Mouse (Mus musculus) liver, embryonic 13.5 days (tissue): ENCODE results near the gene Lrrc32. TPM values are rescaled to one million over a fixed set of nuclear protein-coding genes. Genes with fewer than 3 reads are reported as not detected.

ENCODE experiments used
- ATAC-seq: fragments of 200-750 bp; cut with Nextera tagmentation; 2 replicates; pipeline ENCODE4 v1.8.0; 2017; ENCODE audit warnings: low read depth, mild to moderate bottlenecking, moderate number of reproducible peaks, moderate library complexity
- DNase-seq: peaks from one replicate; pipeline ENCODE4 v3.0.0; 2022
- H3K27ac ChIP-seq: fragments of 300-500 bp; sonication (generic); 2 replicates; pipeline ENCODE4 v1.5.1; 2015; ENCODE audit warnings: moderate library complexity, mild to moderate bottlenecking, inconsistent platforms
- H3K27me3 ChIP-seq: fragments of 300-500 bp; sonication (generic); 2 replicates; pipeline ENCODE4 v1.6.1; 2015; ENCODE audit warnings: mild to moderate bottlenecking, inconsistent platforms
- H3K36me3 ChIP-seq: fragments of 300-500 bp; sonication (generic); 2 replicates; pipeline ENCODE4 v1.6.1; 2015; ENCODE audit warnings: mild to moderate bottlenecking, inconsistent platforms
- H3K4me1 ChIP-seq: fragments of 300-500 bp; sonication (generic); replicated peaks from 2 replicates; pipeline ENCODE4 v1.6.1; 2015; ENCODE audit warnings: inconsistent platforms
- H3K4me2 ChIP-seq: fragments of 300-500 bp; sonication (generic); 2 replicates; pipeline ENCODE4 v1.6.1; 2015; ENCODE audit warnings: inconsistent platforms, mild to moderate bottlenecking, moderate library complexity
- H3K4me3 ChIP-seq: fragments of 300-500 bp; sonication (generic); replicated peaks from 2 replicates; pipeline ENCODE4 v1.5.1; 2015; ENCODE audit warnings: mild to moderate bottlenecking, inconsistent platforms
- H3K9ac ChIP-seq: fragments of 300-500 bp; sonication (generic); 2 replicates; pipeline ENCODE4 v1.6.1; 2015; ENCODE audit warnings: mild to moderate bottlenecking, inconsistent platforms
- H3K9me3 ChIP-seq: fragments of 300-500 bp; sonication (generic); replicated peaks from 2 replicates; pipeline ENCODE4 v1.6.1; 2016; ENCODE audit warnings: inconsistent platforms
- WGBS: fragments of 180-500 bp; shearing (Covaris S2); methylation state at CpG from one replicate; pipeline ENCODE4 v1.1.7; 2015; ENCODE audit not compliant: insufficient replicate concordance; 5-methylcytosine and 5-hydroxymethylcytosine counted together
- polyA plus RNA-seq: library from polyadenylated mRNA; unstranded; fragments of >200 nt; fragmentation: Nextera tagmentation; extraction: Ambion mirVana; gene quantifications from 2 replicates; pipeline ENCODE4 v1.2.1, GENCODE M21; 2015

Gene Lrrc32
- polyA plus RNA-seq, 1 experiment from 2014 or later: 3.2 TPM

GRCm38 (mm10) chr7:98480481-98480880 is 8.6 kb upstream of the Lrrc32 start:
- DNase-seq (no peak), ATAC-seq (no peak)
- Histone ChIP-seq H3K9me3 (no peaks in the 10 kb centered on the region), H3K4me3 (no peak overlapping the region), H3K36me3 (no peaks in the 10 kb centered on the region), H3K27me3 (peaks cover 8% of the 10 kb centered on the region; the same call in 1 of the 2 replicates), H3K27ac (no peak overlapping the region), H3K9ac (no peak overlapping the region), H3K4me2 (no peak overlapping the region), H3K4me1 (no peaks in the 10 kb centered on the region)
- 58% methylated on average over 1 of the region's 1 CpGs for WGBS

DNA sequence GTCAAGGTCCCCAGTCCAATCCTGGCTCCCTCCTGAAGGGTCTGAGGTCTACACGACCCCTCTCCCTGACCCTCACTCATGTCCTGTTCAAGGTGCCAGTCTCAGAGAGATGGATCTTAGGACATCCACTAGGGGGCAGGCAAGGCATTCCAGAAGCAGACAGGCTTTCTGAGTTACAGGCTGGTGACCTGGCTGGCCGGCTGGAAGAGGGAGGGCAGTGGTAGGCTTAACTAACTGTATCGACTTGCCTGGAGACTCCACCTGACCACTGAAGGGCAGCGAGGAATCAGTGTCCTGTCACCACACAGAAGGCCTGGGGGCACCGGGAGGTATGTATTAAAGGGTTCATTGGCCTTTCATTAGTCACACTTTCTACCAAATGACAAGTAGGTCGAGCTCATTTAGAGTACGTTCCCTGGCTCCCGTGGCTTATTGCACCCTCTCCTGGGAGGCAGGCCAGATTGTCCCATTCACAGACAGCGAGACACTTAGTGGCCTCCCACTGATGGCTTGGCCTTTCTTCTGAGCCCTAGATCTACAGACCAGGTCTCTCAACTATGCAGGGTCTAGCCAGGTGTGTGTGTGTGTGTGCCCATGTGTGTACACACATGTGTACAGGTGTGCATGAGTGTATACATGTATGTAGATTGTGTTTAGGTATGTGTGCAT is 7.9 kb upstream of the Lrrc32 start:
- no peak overlapping the region for H3K27ac ChIP-seq
- no peak overlapping the region for H3K4me2 ChIP-seq
- H3K9ac ChIP-seq: no peak overlapping the region
- DNase-seq: peak; percentile 41
- no peaks in the 10 kb centered on the region for H3K36me3 ChIP-seq
- H3K27me3 ChIP-seq: peaks cover 8% of the 10 kb centered on the region; the same call in 1 of the 2 replicates
- no peaks in the 10 kb centered on the region for H3K4me1 ChIP-seq
- ATAC-seq: no peak
- H3K9me3 ChIP-seq: no peaks in the 10 kb centered on the region
- H3K4me3 ChIP-seq: no peak overlapping the region
- 28% methylated on average over 9 of the region's 9 CpGs for WGBS

DNA sequence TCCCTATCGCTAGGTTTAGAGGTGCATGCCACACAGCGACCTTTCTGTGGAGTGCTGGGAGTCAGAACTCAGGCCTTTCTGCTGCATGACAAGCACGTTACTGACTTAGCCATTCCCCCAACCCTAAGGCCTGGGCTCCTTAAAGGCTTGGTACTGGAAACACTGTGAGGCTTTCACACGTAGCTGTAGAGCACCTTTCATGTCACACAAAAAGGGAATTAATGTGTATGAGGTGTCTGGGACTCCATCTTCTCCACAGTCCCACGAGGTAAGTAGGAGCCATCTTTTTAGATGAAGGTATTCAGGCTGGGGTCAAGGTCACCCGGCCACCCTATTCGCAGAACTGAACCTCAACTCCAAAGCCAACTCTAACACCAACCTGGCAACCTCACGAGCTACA is 7.2 kb upstream of the Lrrc32 start:
- no peaks in the 10 kb centered on the region for H3K36me3 ChIP-seq
- peaks cover 8% of the 10 kb centered on the region; the same call in 1 of the 2 replicates for H3K27me3 ChIP-seq
- no peak for DNase-seq
- WGBS: 67% methylated on average over 8 of the region's 8 CpGs
- no peak for ATAC-seq
- no peak overlapping the region for H3K4me2 ChIP-seq
- no peak overlapping the region for H3K4me3 ChIP-seq
- H3K9ac ChIP-seq: no peak overlapping the region
- H3K27ac ChIP-seq: peak overlapping the region; percentile 35; the same call in 1 of the 2 replicates
- H3K9me3 ChIP-seq: no peaks in the 10 kb centered on the region
- H3K4me1 ChIP-seq: no peaks in the 10 kb centered on the region

DNA sequence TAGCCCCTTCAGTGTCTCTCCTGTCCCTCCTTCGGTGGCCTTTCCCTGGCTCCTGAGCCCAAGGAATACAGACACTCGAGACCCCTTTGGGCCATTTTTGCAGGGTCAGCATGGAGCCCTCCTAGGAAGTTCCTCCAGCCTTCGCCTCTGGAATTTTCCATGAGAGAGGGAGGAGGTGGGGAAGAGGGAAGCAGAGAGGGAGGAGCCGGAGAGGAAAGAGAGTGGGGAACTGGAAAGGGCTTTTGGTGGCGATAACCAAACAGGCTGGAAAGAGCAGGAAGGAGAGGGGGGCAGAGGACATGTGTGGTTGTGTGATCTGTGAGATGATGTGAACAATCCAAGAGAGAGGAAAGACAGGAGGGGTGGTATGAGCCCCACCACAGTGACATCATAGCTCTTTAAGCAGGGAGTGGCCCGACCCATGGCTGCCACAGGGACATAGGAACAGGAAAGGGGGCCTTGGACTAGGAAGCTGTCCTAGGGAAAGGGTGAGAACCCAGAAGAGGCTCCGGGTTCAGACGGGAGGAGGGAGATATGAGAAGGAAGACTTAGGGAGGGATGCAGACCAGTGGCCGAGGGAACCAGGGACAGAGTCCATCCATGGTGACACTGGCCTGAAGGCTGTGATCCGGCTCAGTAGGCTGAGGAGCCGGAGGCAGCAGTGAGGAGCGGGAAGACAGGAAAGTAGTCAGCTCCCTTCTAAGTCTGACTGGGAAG is 6.4 kb upstream of the Lrrc32 start:
- DNase-seq (no peak), ATAC-seq (peak; percentile 52)
- peaks cover 8% of the 10 kb centered on the region; the same call in 1 of the 2 replicates for H3K27me3 ChIP-seq
- H3K4me3 ChIP-seq: no peak overlapping the region
- no peaks in the 10 kb centered on the region for H3K36me3 ChIP-seq
- no peaks in the 10 kb centered on the region for H3K9me3 ChIP-seq
- H3K9ac ChIP-seq: no peak overlapping the region
- H3K27ac ChIP-seq: peak overlapping the region; percentile 72
- H3K4me1 ChIP-seq: no peaks in the 10 kb centered on the region
- WGBS: 34% methylated on average over 12 of the region's 12 CpGs
- no peak overlapping the region for H3K4me2 ChIP-seq

DNA sequence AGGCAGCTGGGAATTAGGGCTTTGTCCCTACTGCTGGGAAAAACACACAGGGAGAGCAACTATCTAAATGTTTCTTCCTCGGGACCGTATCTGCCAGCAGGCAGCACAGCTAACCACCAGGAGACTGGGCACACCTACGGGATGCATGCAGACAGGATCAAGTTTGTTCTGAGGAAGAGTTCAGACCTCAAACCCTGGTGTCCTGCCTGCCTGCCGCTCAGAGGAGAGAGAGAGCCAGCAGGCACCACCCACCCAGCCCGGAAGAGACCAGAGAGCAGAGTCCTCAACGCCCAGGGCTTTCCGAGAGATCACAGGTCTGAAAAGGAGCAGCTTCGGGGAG is 5.8 kb upstream of the Lrrc32 start:
- Histone ChIP-seq H3K9ac (no peak overlapping the region), H3K27me3 (peaks cover 11% of the 10 kb centered on the region), H3K4me2 (no peak overlapping the region), H3K9me3 (no peaks in the 10 kb centered on the region), H3K27ac (peak overlapping the region; percentile 72), H3K4me1 (no peaks in the 10 kb centered on the region), H3K4me3 (no peak overlapping the region), H3K36me3 (no peaks in the 10 kb centered on the region)
- DNase-seq (no peak), ATAC-seq (no peak)
- 25% methylated on average over 8 of the region's 8 CpGs for WGBS

DNA sequence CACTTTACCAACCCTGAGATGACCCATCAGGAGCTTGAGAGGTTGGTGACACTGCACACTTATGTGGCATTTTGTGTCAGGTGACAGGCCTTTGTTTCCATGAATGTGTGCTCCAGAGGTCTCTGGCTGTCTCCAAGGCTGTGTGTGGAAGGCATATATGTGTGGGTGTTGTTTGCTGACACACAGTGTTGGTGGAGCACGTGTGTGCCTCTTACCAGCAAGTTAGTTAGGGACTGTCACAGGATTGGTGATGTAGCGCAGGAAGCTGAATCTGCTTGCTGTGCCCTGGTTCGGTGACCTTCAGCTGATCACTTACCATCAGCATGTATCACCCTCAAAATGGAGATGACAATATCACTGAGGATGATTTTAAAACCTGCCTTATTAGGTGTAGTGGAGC is 4.2 kb upstream of the Lrrc32 start:
- no peaks in the 10 kb centered on the region for H3K36me3 ChIP-seq
- H3K4me3 ChIP-seq: no peak overlapping the region
- H3K9me3 ChIP-seq: no peaks in the 10 kb centered on the region
- no peak overlapping the region for H3K9ac ChIP-seq
- DNase-seq (no peak), ATAC-seq (no peak)
- no peak overlapping the region for H3K27ac ChIP-seq
- WGBS: 60% methylated on average over 3 of the region's 3 CpGs
- H3K4me2 ChIP-seq: no peak overlapping the region
- peaks cover 8% of the 10 kb centered on the region; the same call in 1 of the 2 replicates for H3K4me1 ChIP-seq
- peaks cover 28% of the 10 kb centered on the region for H3K27me3 ChIP-seq

DNA sequence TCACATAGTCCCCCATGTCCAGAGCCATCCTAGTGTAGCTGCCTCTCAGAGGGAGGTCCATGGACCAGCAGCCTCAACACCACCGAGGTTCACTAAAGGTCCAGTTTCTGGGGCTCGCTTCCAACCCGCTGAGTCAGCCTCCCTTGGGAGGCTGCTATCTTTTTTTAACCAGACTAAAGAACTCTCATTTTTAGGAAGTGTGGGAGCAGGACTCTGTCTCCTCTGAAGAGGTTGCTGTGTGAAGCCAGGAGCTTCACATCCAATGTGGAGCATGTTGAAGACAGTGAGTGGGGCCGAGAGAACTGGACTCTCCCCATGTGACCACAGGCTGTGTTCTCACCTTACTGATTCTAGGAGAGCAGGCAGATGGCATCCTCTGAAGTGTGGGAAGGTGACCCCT is 3.6 kb upstream of the Lrrc32 start:
- DNase-seq: no peak
- Histone ChIP-seq H3K4me2 (no peak overlapping the region), H3K4me3 (no peak overlapping the region), H3K9ac (no peak overlapping the region), H3K27me3 (peaks cover 34% of the 10 kb centered on the region), H3K27ac (no peak overlapping the region), H3K4me1 (peaks cover 8% of the 10 kb centered on the region; the same call in 1 of the 2 replicates), H3K9me3 (no peaks in the 10 kb centered on the region), H3K36me3 (no peaks in the 10 kb centered on the region)
- 49% methylated on average over 4 of the region's 4 CpGs for whole genome bisulfite sequencing
- ATAC-seq: no peak

DNA sequence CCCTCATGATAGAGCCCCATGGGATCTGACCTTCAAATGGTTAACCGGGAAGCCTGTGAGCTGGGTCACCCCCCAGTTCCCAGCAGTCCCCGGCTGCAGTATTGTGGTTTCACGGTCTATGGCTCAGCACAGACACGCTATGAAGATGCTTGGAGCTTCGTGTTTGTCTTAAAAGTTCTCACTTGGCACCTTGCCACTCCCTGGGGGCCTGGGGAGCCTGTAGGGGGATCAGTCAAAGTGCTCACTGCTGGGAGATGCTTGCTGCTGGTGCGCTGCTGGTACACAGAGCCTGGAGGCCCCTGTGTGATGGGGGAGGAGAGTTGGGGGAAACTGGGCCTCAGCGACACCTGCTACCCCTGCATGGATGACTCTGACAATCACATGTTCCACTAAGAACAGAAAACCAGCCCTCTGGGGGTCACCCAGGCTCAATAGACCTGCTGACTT is 2.6 kb upstream of the Lrrc32 start:
- no peak overlapping the region for H3K4me3 ChIP-seq
- peaks cover 8% of the 10 kb centered on the region; the same call in 1 of the 2 replicates for H3K4me1 ChIP-seq
- DNase-seq (no peak), ATAC-seq (no peak)
- H3K36me3 ChIP-seq: no peaks in the 10 kb centered on the region
- H3K4me2 ChIP-seq: no peak overlapping the region
- H3K27ac ChIP-seq: no peak overlapping the region
- peaks cover 43% of the 10 kb centered on the region for H3K27me3 ChIP-seq
- no peak overlapping the region for H3K9ac ChIP-seq
- 65% methylated on average over 7 of the region's 7 CpGs for WGBS
- H3K9me3 ChIP-seq: no peaks in the 10 kb centered on the region

DNA sequence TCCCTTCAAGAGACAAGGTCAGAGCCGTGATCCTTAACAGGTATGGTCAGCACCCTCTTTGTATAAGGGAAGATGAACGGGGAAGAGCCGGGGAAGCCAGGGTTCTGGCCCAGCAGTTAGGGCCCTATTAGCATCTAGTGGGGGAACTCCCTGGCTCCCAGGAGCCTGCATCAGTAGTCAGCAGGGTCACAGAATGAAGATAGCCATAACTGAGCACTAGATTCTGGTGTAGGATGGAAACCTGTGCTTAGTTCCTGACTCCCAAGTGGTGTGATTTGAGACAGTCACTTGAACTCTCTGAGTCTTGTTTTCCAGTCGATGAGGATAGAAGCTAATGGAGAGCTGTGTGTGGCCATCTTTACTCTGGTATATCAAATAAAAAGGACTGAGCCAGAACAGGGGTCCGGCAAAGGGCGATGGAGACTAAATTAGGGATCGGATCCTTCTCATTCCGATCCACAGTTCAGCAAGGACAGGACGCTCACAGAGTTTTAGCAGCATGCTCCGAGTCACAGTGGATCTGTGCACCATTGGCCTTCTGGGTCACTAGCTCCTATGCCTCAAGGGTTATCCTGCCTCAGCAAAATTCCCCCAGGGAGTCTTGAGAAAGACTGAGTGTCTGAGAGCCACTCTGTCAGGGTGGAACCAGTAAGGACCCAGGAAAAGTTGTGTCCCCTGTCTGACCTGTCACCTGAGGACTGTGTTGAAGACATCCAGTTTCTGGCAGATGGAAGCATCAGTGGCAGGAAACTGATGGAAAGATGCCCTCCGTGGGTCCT is 1.7 kb upstream of the Lrrc32 start:
- Histone ChIP-seq H3K4me1 (peaks cover 14% of the 10 kb centered on the region), H3K27me3 (peaks cover 40% of the 10 kb centered on the region), H3K4me2 (no peak overlapping the region), H3K9ac (no peak overlapping the region), H3K4me3 (no peak overlapping the region), H3K27ac (no peak overlapping the region), H3K36me3 (no peaks in the 10 kb centered on the region), H3K9me3 (no peaks in the 10 kb centered on the region)
- WGBS: 75% methylated on average over 11 of the region's 11 CpGs
- DNase-seq (no peak), ATAC-seq (no peak)

DNA sequence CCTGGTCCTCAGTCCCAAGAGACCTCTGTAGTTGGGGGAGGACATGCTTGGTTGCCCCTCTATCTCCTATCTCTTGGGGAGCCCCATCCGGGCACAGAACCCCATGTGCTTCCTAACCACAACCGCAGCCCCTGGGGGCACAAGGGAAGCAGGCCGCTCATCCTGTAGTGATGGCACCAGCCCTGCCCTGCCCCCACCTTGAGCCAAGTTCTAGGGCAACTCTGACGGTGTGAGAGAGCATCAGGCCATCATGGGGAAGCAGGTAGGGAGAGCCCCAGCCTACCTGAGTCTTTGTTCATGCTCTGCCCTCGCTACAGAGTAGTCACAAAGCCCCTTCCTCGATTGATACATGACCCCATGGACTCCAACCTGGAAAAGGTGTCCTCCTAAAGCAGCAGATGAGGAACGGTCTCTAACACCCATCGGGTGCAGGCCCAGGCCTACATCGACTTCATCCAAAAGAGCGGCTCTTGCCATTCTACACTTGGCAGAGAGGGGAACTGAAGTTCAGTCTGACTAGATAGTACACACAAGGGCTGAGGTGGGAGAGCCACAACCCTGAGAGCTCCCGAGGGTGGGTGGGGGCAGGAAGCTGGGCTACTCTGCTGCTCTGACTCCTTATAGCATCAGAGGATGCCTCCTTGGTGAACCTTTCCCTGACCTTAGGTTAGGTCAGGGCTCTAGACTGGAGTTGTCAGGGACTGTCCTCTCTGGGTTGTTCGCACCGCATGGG is 519 bp upstream of the Lrrc32 start:
- 58% methylated on average over 13 of the region's 13 CpGs for WGBS
- Histone ChIP-seq H3K4me3 (no peak overlapping the region), H3K36me3 (no peaks in the 10 kb centered on the region), H3K4me1 (peaks cover 17% of the 10 kb centered on the region), H3K9me3 (no peaks in the 10 kb centered on the region), H3K27ac (no peak overlapping the region), H3K4me2 (peak overlapping the region; percentile 68; the same call in 1 of the 2 replicates), H3K27me3 (peaks cover 34% of the 10 kb centered on the region), H3K9ac (no peak overlapping the region)
- no peak for DNase-seq
- no peak for ATAC-seq

DNA sequence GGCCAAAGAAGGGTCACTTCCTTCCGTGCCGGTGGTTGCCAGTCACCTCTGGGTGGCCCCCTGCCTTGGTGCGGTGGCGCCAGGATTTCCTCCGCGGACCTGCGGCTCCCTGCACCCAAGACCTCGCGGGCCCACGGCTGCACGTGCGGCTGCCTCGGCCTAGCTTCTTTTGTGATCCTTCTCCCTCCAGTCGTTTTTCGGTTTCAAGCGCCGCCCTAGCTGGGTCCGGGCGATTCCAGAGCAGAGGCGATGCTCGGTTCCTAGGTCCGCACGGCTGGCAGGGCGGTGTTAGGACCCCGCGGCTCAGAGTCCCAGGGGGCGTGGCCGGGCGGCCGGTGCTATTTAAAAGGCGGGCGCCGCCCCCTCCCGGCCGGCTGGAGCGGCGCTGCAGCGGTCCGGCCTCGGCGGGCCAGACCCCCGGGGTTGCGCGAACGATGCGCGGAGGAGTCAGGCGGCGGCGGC is 571 bp downstream of the Lrrc32 start:
- Histone ChIP-seq H3K27me3 (peaks cover 34% of the 10 kb centered on the region), H3K4me1 (peaks cover 26% of the 10 kb centered on the region), H3K4me2 (peak overlapping the region; percentile 68), H3K9me3 (no peaks in the 10 kb centered on the region), H3K27ac (no peak overlapping the region), H3K9ac (peak overlapping the region; percentile 53), H3K36me3 (no peaks in the 10 kb centered on the region), H3K4me3 (peak overlapping the region; percentile 55)
- 1% methylated on average over 46 of the region's 50 CpGs for WGBS
- ATAC-seq: 0 out of 2 replicates have a peak, but pooled peaks have one; percentile 36
- peak; percentile 39 for DNase-seq
